Mouse (Mus musculus): Measurements from ENCODE around the gene Nup210l.
A peak's percentile ranks its signal among the peaks of the same experiment; 100 is the strongest.

Gene Nup210l

GRCm38 (mm10) chr3:90103938-90104337 lies at the start of gene Nup210l:
Gene Nup210l, plus strand, starts transcription at chr3:90104132.
- no peak for DNase-seq (ENCODE audit: low spot score)

GRCm38 (mm10) chr3:90061549-90061948 lies 42.4 kb upstream of the Nup210l start:
- no peak for DNase-seq (ENCODE audit: low spot score)

GRCm38 (mm10) chr3:90062539-90062938 lies 41.4 kb upstream of the Nup210l start:
- no peak for DNase-seq (ENCODE audit: low spot score)

GRCm38 (mm10) chr3:90064383-90064782 lies 39.5 kb upstream of the Nup210l start:
- DNase-seq (ENCODE audit: low spot score) = no peak

- DNase-seq (ENCODE audit: low spot score) = no peak
Observed at GRCm38 (mm10) chr3:90065553-90065952, 38.4 kb upstream of the Nup210l start.

GRCm38 (mm10) chr3:90067851-90068250 lies 36.1 kb upstream of the Nup210l start:
- DNase-seq (ENCODE audit: low spot score) = no peak

GRCm38 (mm10) chr3:90069688-90070087 lies 34.2 kb upstream of the Nup210l start:
- no peak for DNase-seq (ENCODE audit: low spot score)

- no peak for DNase-seq (ENCODE audit: low spot score)
Observed at GRCm38 (mm10) chr3:90072294-90072693, 31.6 kb upstream of the Nup210l start, which contains the start of gene Tpm3. Gene Tpm3, plus strand, starts transcription at chr3:90072649.

- peak; percentile 69 for DNase-seq (ENCODE audit: low spot score)
Observed at GRCm38 (mm10) chr3:90076921-90077716, 26.8 kb upstream of the Nup210l start.

- DNase-seq (ENCODE audit: low spot score) = no peak
Observed at GRCm38 (mm10) chr3:90078224-90078623, 25.7 kb upstream of the Nup210l start.

- peak; percentile 92 for DNase-seq (ENCODE audit: low spot score)
Observed at GRCm38 (mm10) chr3:90079133-90079762, 24.7 kb upstream of the Nup210l start.

- peak; percentile 70 for DNase-seq (ENCODE audit: low spot score)
Observed at GRCm38 (mm10) chr3:90079763-90080497, 24.0 kb upstream of the Nup210l start.

GRCm38 (mm10) chr3:90080498-90080863 lies 23.5 kb upstream of the Nup210l start:
- DNase-seq (ENCODE audit: low spot score) = no peak

GRCm38 (mm10) chr3:90081365-90082240 lies 22.3 kb upstream of the Nup210l start:
- DNase-seq (ENCODE audit: low spot score) = no peak

- DNase-seq (ENCODE audit: low spot score) = no peak
Observed at GRCm38 (mm10) chr3:90083034-90083433, 20.9 kb upstream of the Nup210l start.

GRCm38 (mm10) chr3:90083698-90084324 lies 20.1 kb upstream of the Nup210l start:
- DNase-seq (ENCODE audit: low spot score) = no peak

GRCm38 (mm10) chr3:90084790-90085189 lies 19.1 kb upstream of the Nup210l start:
- DNase-seq (ENCODE audit: low spot score) = no peak

GRCm38 (mm10) chr3:90085281-90085680 lies 18.7 kb upstream of the Nup210l start:
- no peak for DNase-seq (ENCODE audit: low spot score)

- DNase-seq (ENCODE audit: low spot score) = no peak
Observed at GRCm38 (mm10) chr3:90086068-90086467, 17.9 kb upstream of the Nup210l start.

GRCm38 (mm10) chr3:90088617-90089016 lies 15.3 kb upstream of the Nup210l start:
- DNase-seq (ENCODE audit: low spot score) = no peak

- peak; percentile 50 for DNase-seq (ENCODE audit: low spot score)
Observed at GRCm38 (mm10) chr3:90090892-90091291, 13.0 kb upstream of the Nup210l start.

Data from ovary, postnatal 36 days (tissue).